Mouse (Mus musculus) liver, embryonic 11.5 days (tissue): ENCODE measurements at regions not wholly inside any gene's neighbourhood (a gene's known extent, or its start where the extent isn't known, plus 50 kb on each side); places are given as distances from the start of the nearest gene placed in this dataset.

ENCODE experiments used
- ATAC-seq: fragments of 200-750 bp; cut with Nextera tagmentation; replicated peaks from 2 replicates; pipeline ENCODE4 v1.8.0; 2017; ENCODE audit warnings: moderate number of reproducible peaks, mild to moderate bottlenecking, moderate TSS enrichment, moderate library complexity; ENCODE audit not compliant: low FRiP score
- DNase-seq: peaks from one replicate; pipeline ENCODE4 v3.0.0-alpha.2; 2017; ENCODE audit warnings: low spot score
- H3K27ac ChIP-seq: fragments of 300-500 bp; sonication (generic); 2 replicates; pipeline ENCODE4 v1.5.1; 2014; ENCODE audit warnings: mild to moderate bottlenecking, low read depth, low read length, control low read depth
- H3K27me3 ChIP-seq: fragments of 300-500 bp; sonication (generic); replicated peaks from 2 replicates; pipeline ENCODE4 v1.6.1; 2014; ENCODE audit warnings: low read length, mixed read lengths; ENCODE audit not compliant: control insufficient read depth, insufficient read depth
- H3K36me3 ChIP-seq: fragments of 300-500 bp; sonication (generic); 2 replicates; pipeline ENCODE4 v1.6.1; 2014; ENCODE audit warnings: mild to moderate bottlenecking, low read length, moderate library complexity, mixed read lengths; ENCODE audit not compliant: control insufficient read depth, insufficient read depth
- H3K4me1 ChIP-seq: fragments of 300-500 bp; sonication (generic); replicated peaks from 2 replicates; pipeline ENCODE4 v1.6.1; 2014; ENCODE audit warnings: low read length, mixed read lengths; ENCODE audit not compliant: control insufficient read depth, insufficient read depth
- H3K4me2 ChIP-seq: fragments of 300-500 bp; sonication (generic); 2 replicates; pipeline ENCODE4 v1.6.1; 2014; ENCODE audit warnings: mild to moderate bottlenecking, control low read depth, moderate library complexity
- H3K4me3 ChIP-seq: fragments of 300-500 bp; sonication (generic); 2 replicates; pipeline ENCODE4 v1.5.1; 2014; ENCODE audit warnings: low read depth, low read length, control low read depth
- H3K9ac ChIP-seq: fragments of 300-500 bp; sonication (generic); 2 replicates; pipeline ENCODE4 v1.6.1; 2014; ENCODE audit warnings: low read depth, low read length, control low read depth
- H3K9me3 ChIP-seq: fragments of 300-500 bp; sonication (generic); 2 replicates; pipeline ENCODE4 v1.6.1; 2016; ENCODE audit warnings: low read length, inconsistent platforms, mixed read lengths; ENCODE audit not compliant: control insufficient read depth
- WGBS: fragments of 180-500 bp; shearing (Covaris S2); extraction: QIAGEN DNeasy Blood & Tissue Kit; methylation state at CpG from one replicate; pipeline ENCODE4 v1.1.7; 2014; 5-methylcytosine and 5-hydroxymethylcytosine counted together

DNA sequence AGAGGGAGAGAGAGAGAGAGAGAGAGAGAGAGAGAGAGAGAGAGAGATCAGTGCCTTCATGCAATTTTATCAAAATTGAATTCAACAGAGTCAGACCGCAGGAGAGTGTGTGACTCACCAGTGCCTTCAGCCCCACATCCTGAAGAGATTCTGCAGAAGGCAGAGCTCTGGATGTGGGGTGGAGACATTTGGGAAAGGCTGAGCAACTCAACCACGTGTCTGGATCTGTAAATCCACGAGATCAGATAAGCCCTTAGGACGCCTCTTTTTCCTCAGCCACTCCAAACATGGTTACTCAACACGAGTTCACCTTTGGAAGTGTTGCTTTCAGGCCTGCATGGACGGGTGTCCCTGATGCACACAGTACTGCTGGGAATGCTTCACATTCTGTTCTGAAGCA, 81.4 kb upstream of the Ednra start:
- Histone ChIP-seq H3K27ac (no peak overlapping the region), H3K27me3 (no peaks in the 10 kb centered on the region), H3K36me3 (no peaks in the 10 kb centered on the region), H3K9me3 (no peaks in the 10 kb centered on the region), H3K9ac (no peak overlapping the region), H3K4me1 (no peaks in the 10 kb centered on the region), H3K4me2 (no peak overlapping the region), H3K4me3 (no peak overlapping the region)
- WGBS = 46% methylated on average over 6 of the region's 6 CpGs
- DNase-seq = no peak
- no peak for ATAC-seq

DNA sequence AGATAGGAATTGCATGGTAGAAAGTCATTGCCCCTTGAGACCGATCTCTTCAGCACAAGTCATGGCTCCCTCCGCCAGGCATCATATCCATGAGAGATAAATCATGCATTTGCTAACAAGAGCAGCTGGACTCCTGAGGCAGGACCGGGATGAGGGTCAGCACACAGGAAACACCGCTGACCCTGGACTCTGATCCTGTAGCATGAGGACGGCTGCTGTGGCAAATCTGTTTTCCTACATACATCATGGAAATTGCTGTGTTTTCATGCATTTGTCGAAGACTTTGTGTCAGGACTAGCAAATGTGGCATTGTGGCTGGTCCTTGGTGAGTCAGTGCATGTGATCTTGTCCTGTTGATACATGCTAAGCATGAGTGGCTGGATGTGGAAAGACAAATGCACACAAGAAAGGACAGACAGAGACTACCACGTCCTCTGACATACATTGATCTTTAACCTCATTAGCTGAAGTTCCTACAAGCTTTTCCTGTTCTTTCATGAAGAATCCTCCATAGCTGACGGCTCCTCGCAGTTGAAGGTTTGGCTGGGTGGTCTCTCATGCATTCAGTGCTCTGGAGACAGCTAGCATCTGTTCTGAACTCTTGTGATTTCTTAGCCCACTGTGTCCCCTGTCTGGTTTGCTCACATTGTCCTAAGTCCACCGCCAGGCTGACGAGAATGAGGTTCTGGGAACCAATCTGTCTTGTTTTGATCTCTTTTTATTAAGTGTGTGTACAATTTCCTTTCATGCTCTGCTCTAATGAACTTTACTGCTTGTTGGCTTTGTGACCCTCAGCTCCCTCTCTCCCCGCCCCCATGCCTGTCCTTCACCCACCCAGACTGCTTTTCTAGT, 90.8 kb upstream of the Ednra start:
- Histone ChIP-seq H3K4me1 (no peaks in the 10 kb centered on the region), H3K9me3 (no peaks in the 10 kb centered on the region), H3K36me3 (no peaks in the 10 kb centered on the region), H3K9ac (no peak overlapping the region), H3K27ac (no peak overlapping the region), H3K27me3 (no peaks in the 10 kb centered on the region), H3K4me2 (no peak overlapping the region), H3K4me3 (no peak overlapping the region)
- ATAC-seq = no peak
- 55% methylated on average over 12 of the region's 12 CpGs for WGBS
- DNase-seq = no peak

DNA sequence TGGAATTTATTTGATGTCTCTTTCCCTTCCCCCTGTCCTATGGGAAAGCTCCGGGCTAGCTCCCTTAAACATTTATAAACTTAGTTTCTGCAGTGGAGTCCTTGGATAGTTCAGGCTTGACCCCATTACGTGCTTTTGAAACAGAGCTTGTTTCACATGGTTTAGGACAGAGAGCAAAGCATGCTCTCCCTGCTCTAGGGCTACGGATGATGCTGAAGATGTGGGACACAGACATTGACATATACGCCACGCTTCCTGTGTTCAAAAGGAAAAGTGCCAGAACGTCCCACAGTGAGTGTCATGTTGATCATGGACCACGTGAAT, 91.3 kb upstream of the Ednra start:
- ATAC-seq (no peak), DNase-seq (no peak)
- no peaks in the 10 kb centered on the region for H3K4me1 ChIP-seq
- H3K9me3 ChIP-seq = no peaks in the 10 kb centered on the region
- H3K4me2 ChIP-seq = no peak overlapping the region
- H3K27me3 ChIP-seq = no peaks in the 10 kb centered on the region
- H3K27ac ChIP-seq = no peak overlapping the region
- H3K36me3 ChIP-seq = no peaks in the 10 kb centered on the region
- no peak overlapping the region for H3K9ac ChIP-seq
- 63% methylated on average over 7 of the region's 7 CpGs for WGBS
- no peak overlapping the region for H3K4me3 ChIP-seq

DNA sequence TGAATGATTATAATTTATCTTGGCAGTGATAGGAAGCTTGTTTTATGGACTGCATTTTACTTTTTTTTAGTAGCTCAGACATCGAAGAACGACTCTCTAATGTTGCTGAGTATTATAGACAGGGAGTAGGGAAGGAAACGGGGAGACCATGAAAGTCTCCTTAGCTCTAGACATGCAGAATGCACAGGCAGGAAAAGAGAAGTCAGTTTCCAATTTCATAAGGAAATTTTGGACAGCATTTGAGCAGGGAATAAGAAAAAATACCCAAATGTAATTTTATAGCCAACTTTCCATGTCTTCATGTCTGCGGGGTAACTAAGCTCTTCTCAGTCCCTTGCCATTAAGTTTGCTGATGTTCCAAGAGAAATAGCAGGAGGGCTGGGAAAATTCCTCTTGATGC, 92.0 kb upstream of the Ednra start:
- H3K27ac ChIP-seq = no peak overlapping the region
- H3K27me3 ChIP-seq = no peaks in the 10 kb centered on the region
- 80% methylated on average over 4 of the region's 4 CpGs for WGBS
- ATAC-seq (no peak), DNase-seq (no peak)
- H3K4me3 ChIP-seq = no peak overlapping the region
- no peak overlapping the region for H3K9ac ChIP-seq
- H3K4me1 ChIP-seq = no peaks in the 10 kb centered on the region
- no peaks in the 10 kb centered on the region for H3K36me3 ChIP-seq
- H3K9me3 ChIP-seq = no peaks in the 10 kb centered on the region
- H3K4me2 ChIP-seq = no peak overlapping the region

DNA sequence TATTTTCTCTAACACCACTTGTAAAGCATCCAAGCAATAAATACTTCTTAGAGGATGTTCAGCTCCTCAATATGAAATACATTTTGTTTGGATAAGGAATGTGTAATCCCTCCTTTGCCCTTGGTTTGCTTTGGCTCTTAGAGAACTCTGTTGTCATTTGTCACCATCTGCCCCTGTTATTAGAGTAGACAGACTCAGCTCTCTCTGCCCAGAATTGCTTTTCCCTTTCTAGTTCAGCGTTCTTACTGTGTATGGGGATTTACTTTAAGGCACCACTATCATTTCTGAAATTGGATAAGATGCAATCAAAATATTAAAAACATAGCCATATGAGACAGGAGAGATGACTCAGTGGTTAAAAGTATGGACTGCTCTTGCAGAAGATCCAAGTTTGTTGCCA, 101.5 kb upstream of the Ednra start:
- H3K4me2 ChIP-seq = no peak overlapping the region
- H3K36me3 ChIP-seq = no peaks in the 10 kb centered on the region
- 77% methylated on average over 1 of the region's 1 CpGs for WGBS
- DNase-seq (no peak), ATAC-seq (no peak)
- no peaks in the 10 kb centered on the region for H3K9me3 ChIP-seq
- no peak overlapping the region for H3K27ac ChIP-seq
- H3K27me3 ChIP-seq = no peaks in the 10 kb centered on the region
- no peak overlapping the region for H3K9ac ChIP-seq
- H3K4me1 ChIP-seq = no peaks in the 10 kb centered on the region
- H3K4me3 ChIP-seq = no peak overlapping the region

DNA sequence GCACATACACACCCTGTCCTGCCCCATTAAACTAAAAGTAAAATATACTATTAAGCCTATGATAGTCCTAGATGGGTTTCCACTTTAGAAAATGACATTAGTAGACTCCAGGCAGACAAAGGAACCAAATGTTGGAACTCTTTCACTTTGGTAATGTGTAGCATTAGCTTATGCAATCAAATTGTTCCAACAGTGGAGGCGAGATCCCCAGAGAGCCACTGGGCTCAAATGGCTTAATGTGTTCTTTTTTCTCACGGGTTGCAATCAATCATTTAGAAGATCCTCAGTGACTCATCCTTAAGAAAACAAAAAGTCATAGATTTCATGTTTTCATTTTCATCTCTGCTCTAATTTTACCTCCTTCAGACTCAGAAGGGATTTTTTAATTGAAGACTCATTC, 102.0 kb upstream of the Ednra start:
- no peak overlapping the region for H3K27ac ChIP-seq
- H3K9me3 ChIP-seq = no peaks in the 10 kb centered on the region
- H3K4me3 ChIP-seq = no peak overlapping the region
- H3K4me2 ChIP-seq = no peak overlapping the region
- no peaks in the 10 kb centered on the region for H3K36me3 ChIP-seq
- DNase-seq (no peak), ATAC-seq (no peak)
- WGBS = 57% methylated on average over 2 of the region's 2 CpGs
- no peaks in the 10 kb centered on the region for H3K4me1 ChIP-seq
- no peak overlapping the region for H3K9ac ChIP-seq
- H3K27me3 ChIP-seq = no peaks in the 10 kb centered on the region

DNA sequence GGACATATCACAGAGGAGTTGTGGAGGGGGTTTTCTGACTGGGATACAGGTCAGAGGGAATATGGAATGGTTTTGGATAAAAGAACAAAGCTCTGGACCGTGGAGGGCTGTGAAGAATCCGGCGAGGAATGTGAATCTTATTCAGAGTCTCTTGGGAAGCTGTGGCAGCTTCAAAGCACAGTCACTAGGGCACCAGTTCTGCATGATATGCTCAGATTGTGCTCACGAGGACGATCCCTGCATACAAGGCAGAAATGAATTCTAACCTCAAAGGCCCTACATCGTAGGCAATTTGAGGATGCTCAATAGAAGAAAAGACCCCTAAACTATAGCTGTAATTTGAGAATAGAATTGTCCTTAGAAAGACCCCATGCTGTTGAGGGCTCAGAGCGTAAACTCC, 103.8 kb upstream of the Ednra start:
- DNase-seq = no peak

DNA sequence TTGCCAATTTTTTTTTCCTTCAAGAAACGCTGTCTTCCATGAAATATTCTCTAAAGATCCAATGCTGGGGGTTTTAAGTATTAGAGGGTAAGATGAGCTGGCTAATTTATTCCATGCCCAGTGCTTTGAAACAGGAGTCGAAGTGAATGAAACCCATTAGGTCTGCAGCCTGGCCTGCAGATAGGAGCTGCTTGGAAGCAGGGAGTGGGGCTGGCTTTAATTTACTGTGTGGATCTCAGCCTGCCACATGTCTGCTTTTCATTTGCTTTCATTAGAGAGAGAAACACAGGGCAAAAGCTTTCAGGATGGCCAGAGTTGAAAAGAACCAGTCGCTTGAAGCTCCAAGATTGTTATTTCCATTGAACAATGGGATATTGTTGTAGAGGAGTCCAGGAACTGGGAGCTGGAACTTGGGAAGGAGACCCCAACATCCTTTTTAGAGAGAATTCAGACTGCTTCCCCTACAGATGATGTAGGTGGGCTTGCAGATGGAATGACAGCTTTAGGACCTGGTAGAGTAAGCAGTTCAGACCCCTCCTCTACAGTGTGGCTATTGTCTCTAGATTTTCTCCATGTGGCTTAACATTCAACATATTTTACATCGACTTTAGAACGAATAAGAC, 105.0 kb upstream of the Ednra start:
- no peak for DNase-seq
- WGBS = 45% methylated on average over 5 of the region's 5 CpGs

More for the DNA sequence above, 103.8 kb upstream of the Ednra start:
- no peak overlapping the region for H3K9ac ChIP-seq
- H3K36me3 ChIP-seq = no peaks in the 10 kb centered on the region
- no peaks in the 10 kb centered on the region for H3K4me1 ChIP-seq
- no peak overlapping the region for H3K4me3 ChIP-seq
- WGBS = 61% methylated on average over 7 of the region's 7 CpGs
- no peaks in the 10 kb centered on the region for H3K27me3 ChIP-seq
- no peaks in the 10 kb centered on the region for H3K9me3 ChIP-seq
- H3K4me2 ChIP-seq = no peak overlapping the region
- ATAC-seq = no peak
- H3K27ac ChIP-seq = no peak overlapping the region

DNA sequence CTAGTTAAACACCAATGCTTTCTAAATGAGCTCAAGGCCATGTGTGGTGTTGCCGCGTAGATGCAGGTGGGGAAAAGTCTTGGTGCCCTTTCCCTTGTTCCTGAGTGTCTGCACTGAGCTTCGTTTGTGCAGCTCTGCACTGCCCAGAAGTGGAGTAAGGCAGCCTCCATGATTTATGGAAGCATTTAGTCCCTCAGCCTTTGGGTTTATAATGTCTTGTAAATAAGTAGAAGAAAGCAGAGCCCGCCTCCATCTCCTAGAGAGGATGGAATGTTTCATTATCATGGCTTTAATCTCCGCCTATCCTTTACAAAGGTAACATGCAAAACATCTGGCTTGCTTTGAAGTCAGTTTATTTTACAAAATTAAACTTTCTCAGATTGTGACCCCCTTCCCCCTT, 105.5 kb upstream of the Ednra start:
- ATAC-seq (no peak), DNase-seq (no peak)
- Histone ChIP-seq H3K27ac (no peak overlapping the region), H3K4me2 (no peak overlapping the region), H3K9me3 (no peaks in the 10 kb centered on the region), H3K36me3 (no peaks in the 10 kb centered on the region), H3K27me3 (no peaks in the 10 kb centered on the region), H3K9ac (no peak overlapping the region), H3K4me3 (no peak overlapping the region), H3K4me1 (no peaks in the 10 kb centered on the region)
- 73% methylated on average over 5 of the region's 5 CpGs for WGBS

More for the DNA sequence above, 105.0 kb upstream of the Ednra start:
- Histone ChIP-seq H3K9ac (no peak overlapping the region), H3K36me3 (no peaks in the 10 kb centered on the region), H3K4me2 (no peak overlapping the region), H3K4me3 (no peak overlapping the region), H3K27ac (no peak overlapping the region), H3K4me1 (no peaks in the 10 kb centered on the region), H3K27me3 (no peaks in the 10 kb centered on the region), H3K9me3 (no peaks in the 10 kb centered on the region)
- no peak for ATAC-seq
